Mouse (Mus musculus): ENCODE data around the gene Ptbp1. TPM values are rescaled to one million over a fixed set of nuclear protein-coding genes. Genes with fewer than 3 reads are reported as not detected.
"Not testable (repeated sequence)": the region's sequence is repeated elsewhere in the genome, so short reads cannot be mapped to it uniquely, and the experiment has no call there.

The Ptbp1 gene
- polyA plus RNA-seq, 1 experiment from 2014 or later, result 349 TPM

- ChIA-PET POLR2A (interaction anchor here (0.8 kb wide), 1 partner anchor 10 kb away, joined by 4 read pairs; no protein-coding TSS in a partner anchor), CTCF (no interaction called here)
- in situ Hi-C loops (cut with MboI; ENCODE audit: low pct_unique_long_range_greater_than_20kb), result loop anchor here (5.0 kb wide), 2 partner anchors 42 to 77 kb away; partner anchors contain the start of gene R3hdm4
- no peak for DNase-seq (ENCODE audit: low read depth, low spot score)
- H3K27me3 ChIP-seq, result no peaks in the 10 kb centered on the region
- no peak for ATAC-seq
- TF ChIP-seq CTCF (IDR thresholded peaks at IDR 0.05), result no peak
Measured at GRCm38 (mm10) chr10:79880721-79881120, 26.5 kb downstream of the Ptbp1 start.

DNA sequence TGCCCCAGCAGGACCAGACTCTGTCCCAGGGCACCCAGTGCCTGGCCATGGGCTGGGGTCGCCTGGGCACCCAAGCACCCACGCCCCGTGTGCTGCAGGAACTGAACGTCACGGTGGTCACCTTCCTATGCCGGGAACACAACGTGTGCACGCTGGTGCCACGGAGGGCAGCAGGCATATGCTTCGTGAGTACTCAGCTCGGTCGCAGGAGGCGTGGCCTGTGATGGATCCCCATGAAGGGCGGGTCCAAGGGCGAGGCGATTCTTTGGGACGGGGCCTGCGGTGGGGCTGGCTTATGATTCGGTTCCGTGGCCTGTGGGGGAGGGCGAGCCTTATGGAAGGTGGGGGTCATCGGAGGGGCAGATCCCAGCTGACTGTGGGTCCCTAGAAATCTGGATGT is 27.8 kb downstream of the Ptbp1 start:
- DNase-seq (ENCODE audit: low read depth, low spot score), result no peak
- ChIA-PET CTCF (no interaction called here), POLR2A (no interaction called here)
- in situ Hi-C loops (cut with MboI; ENCODE audit: low pct_unique_long_range_greater_than_20kb), result loop anchor here (5.0 kb wide), 2 partner anchors 40 to 75 kb away; partner anchors contain the start of gene R3hdm4
- ATAC-seq, result no peak
- no peak for TF ChIP-seq CTCF (IDR thresholded peaks at IDR 0.05)
- no peaks in the 10 kb centered on the region for H3K27me3 ChIP-seq

GRCm38 (mm10) chr10:79883297-79884084 is 29.3 kb downstream of the Ptbp1 start:
- in situ Hi-C loops (cut with MboI; ENCODE audit: low pct_unique_long_range_greater_than_20kb), result loop anchor here (5.0 kb wide), 2 partner anchors 39 to 74 kb away; partner anchors contain the start of gene R3hdm4
- no peaks in the 10 kb centered on the region for H3K27me3 ChIP-seq
- CTCF ChIA-PET, result interaction anchor here (0.7 to 2.1 kb wide), 21 partner anchors 10 to 80 kb away, joined by 3 to 15 read pairs (median 4); partner anchors contain the start of genes Gm26602 and Med16
- POLR2A ChIA-PET, result interaction anchor here (1.1 kb wide), 1 partner anchor 28 kb away, joined by 3 read pairs; no protein-coding TSS in a partner anchor
- no peak for TF ChIP-seq CTCF (IDR thresholded peaks at IDR 0.05)
- DNase-seq (ENCODE audit: low read depth, low spot score) (no peak), ATAC-seq (peak; percentile 29)

GRCm38 (mm10) chr10:79884446-79884845 is 30.2 kb downstream of the Ptbp1 start:
- in situ Hi-C loops (cut with MboI; ENCODE audit: low pct_unique_long_range_greater_than_20kb), result loop anchor here (5.0 kb wide), 2 partner anchors 38 to 73 kb away; partner anchors contain the start of gene R3hdm4
- POLR2A ChIA-PET, result no interaction called here
- H3K27me3 ChIP-seq, result no peaks in the 10 kb centered on the region
- CTCF ChIA-PET, result interaction anchor here (0.8 to 2.1 kb wide), 11 partner anchors 11 to 79 kb away, joined by 3 to 15 read pairs (median 6); partner anchors contain the start of genes Gm26602 and Med16
- DNase-seq (ENCODE audit: low read depth, low spot score) (no peak), ATAC-seq (no peak)
- no peak for TF ChIP-seq CTCF (IDR thresholded peaks at IDR 0.05)

DNA sequence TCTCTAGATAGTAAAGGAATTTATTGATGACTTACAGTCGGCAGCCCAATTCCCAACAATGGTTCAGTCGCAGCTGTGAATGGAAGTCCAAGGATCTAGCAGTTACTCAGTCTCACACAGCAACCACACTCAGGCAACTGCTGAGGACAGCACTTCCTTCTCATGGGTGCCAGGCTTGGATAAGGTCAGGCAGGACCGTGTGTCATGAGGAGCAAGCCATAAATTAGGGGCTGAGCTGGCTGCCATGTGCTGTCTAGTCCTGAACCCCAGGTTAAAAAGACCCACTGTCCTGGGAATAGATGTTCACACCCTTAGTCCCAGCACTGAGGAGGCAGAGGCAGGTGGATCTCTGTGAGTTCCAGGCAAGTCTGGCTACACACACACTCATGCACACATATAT is 30.7 kb downstream of the Ptbp1 start:
- in situ Hi-C loops (cut with MboI; ENCODE audit: low pct_unique_long_range_greater_than_20kb), result loop anchor here (5.0 kb wide), 2 partner anchors 37 to 72 kb away; partner anchors contain the start of gene R3hdm4
- H3K27me3 ChIP-seq; POLR2A ChIA-PET; DNase-seq (ENCODE audit: low read depth, low spot score); ATAC-seq: not testable (repeated sequence)
- CTCF ChIA-PET, result interaction anchor here (1.3 to 2.0 kb wide), 3 partner anchors 10 to 55 kb away, joined by 3 to 7 read pairs (median 6); no protein-coding TSS in a partner anchor

- in situ Hi-C loops (cut with MboI; ENCODE audit: low pct_unique_long_range_greater_than_20kb), result no loop called here
- no peaks in the 10 kb centered on the region for H3K27me3 ChIP-seq
- ChIA-PET CTCF (no interaction called here), POLR2A (no interaction called here)
- no peak for DNase-seq (ENCODE audit: low read depth, low spot score)
- TF ChIP-seq CTCF (IDR thresholded peaks at IDR 0.05), result no peak
- no peak for ATAC-seq
Measured at GRCm38 (mm10) chr10:79886054-79886453, 31.8 kb downstream of the Ptbp1 start, which contains the start of gene Elane. Gene Elane (plus strand): TSS chr10:79886247.

GRCm38 (mm10) chr10:79886611-79887010 is 32.4 kb downstream of the Ptbp1 start:
- DNase-seq (ENCODE audit: low read depth, low spot score) (no peak), ATAC-seq (no peak)
- ChIA-PET CTCF (no interaction called here), POLR2A (no interaction called here)
- in situ Hi-C loops (cut with MboI; ENCODE audit: low pct_unique_long_range_greater_than_20kb), result no loop called here
- no peak for TF ChIP-seq CTCF (IDR thresholded peaks at IDR 0.05)
- H3K27me3 ChIP-seq, result no peaks in the 10 kb centered on the region

DNA sequence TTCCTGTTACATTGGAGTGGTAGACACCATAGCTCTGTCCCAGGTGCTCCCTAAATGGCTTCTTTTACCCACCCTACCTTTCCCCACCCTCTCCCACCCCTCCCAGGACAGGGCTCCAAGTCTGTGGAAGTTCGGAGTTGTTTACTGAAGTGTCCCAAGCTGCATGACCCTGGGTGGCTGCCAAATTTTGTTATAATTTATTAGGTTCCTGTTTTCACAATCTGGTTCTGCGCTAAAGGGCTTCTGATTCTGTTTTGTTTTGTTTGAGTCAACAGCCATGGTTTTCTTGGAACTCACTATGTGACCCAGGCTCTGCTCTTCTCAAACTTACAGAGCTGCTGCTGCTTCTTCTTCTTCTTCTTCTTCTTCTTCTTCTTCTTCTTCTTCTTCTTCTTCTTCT is 35.2 kb downstream of the Ptbp1 start:
- POLR2A ChIA-PET, result interaction anchor here (0.8 kb wide), 1 partner anchor 20 kb away, joined by 4 read pairs; the partner anchor contains the start of gene Med16
- ATAC-seq, result no peak
- TF ChIP-seq CTCF (IDR thresholded peaks at IDR 0.05), result no peak
- CTCF ChIA-PET, result no interaction called here
- in situ Hi-C loops (cut with MboI; ENCODE audit: low pct_unique_long_range_greater_than_20kb), result no loop called here
- no peaks in the 10 kb centered on the region for H3K27me3 ChIP-seq
- DNase-seq (ENCODE audit: low read depth, low spot score), result no peak

- POLR2A ChIA-PET, result no interaction called here
- in situ Hi-C loops (cut with MboI; ENCODE audit: low pct_unique_long_range_greater_than_20kb), result no loop called here
- CTCF ChIA-PET, result interaction anchor here (0.9 kb wide), 1 partner anchor 11 kb away, joined by 3 read pairs; no protein-coding TSS in a partner anchor
- no peaks in the 10 kb centered on the region for H3K27me3 ChIP-seq
- no peak for ATAC-seq
- no peak for TF ChIP-seq CTCF (IDR thresholded peaks at IDR 0.05)
- no peak for DNase-seq (ENCODE audit: low read depth, low spot score)
Measured at GRCm38 (mm10) chr10:79890670-79891069, 36.4 kb downstream of the Ptbp1 start, which contains the start of gene Cfd. Gene Cfd (plus strand): TSS chr10:79890853.

DNA sequence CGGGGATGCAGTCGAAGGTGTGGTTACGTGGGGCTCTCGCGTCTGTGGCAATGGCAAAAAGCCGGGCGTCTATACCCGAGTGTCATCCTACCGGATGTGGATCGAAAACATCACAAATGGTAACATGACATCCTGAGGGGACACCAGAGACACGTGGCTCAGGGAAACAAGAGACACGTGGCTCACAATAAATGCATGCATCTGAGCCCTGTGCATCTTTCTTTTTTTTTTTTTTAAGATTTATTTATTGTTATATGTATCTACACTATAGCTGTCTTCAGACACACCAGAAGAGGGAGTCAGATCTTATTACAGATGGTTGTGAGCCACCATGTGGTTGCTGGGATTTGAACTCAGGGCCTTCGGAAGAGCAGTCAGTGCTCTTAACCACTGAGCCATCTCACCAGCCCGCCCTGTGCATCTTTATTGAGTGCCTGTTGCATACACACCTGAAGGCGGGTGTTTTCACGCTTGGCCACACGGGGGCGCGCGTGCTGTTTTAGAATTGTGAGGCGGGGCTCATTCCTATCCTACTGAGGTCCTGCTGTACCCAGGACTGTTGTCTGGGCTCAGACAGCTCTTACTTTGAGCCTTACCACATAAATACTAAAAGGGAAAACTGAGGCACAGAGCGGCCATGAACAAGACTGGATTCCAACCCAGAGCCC is 38.4 kb downstream of the Ptbp1 start:
- POLR2A ChIA-PET, result interaction anchor here (1.0 to 1.3 kb wide), 4 partner anchors 13 to 33 kb away, joined by 4 to 5 read pairs (median 4); no protein-coding TSS in a partner anchor
- in situ Hi-C loops (cut with MboI; ENCODE audit: low pct_unique_long_range_greater_than_20kb); DNase-seq (ENCODE audit: low read depth, low spot score); H3K27me3 ChIP-seq: not testable (repeated sequence)
- CTCF ChIA-PET, result interaction anchor here (1.0 to 2.5 kb wide), 5 partner anchors 9 to 65 kb away, joined by 3 to 11 read pairs (median 8); no protein-coding TSS in a partner anchor
- peak; percentile 61 for ATAC-seq

Measured in Patski (cell line).